ENCODE assay signal across 15 mouse cellular contexts in genomic region chr7:126665269-126665668, GRCm38 (mm10). TPM values are rescaled to one million over a fixed set of nuclear protein-coding genes. Genes with fewer than 3 reads are reported as not detected.
DNase-seq lines count a peak whose midpoint lies in the region; ATAC-seq lines count a peak whose summit lies in the region.
"Had no signal": no experiment of that assay in that cellular context is flagged by ENCODE, and none has a peak within 500 bp of the region (broad histone marks: within the 10 kb centered on the region; RNA-seq: fewer than 3 reads in every experiment).

No protein-coding gene starts in this region.

- no peaks in the 10 kb centered on the region for H3K4me1 ChIP-seq in kidney, embryonic 14.5 days (ENCODE audit: control insufficient read depth, insufficient read depth, low read length)
- H3K4me1 ChIP-seq: forebrain, embryonic 15.5 days had no signal

- H3K27ac ChIP-seq in kidney, embryonic 14.5 days (ENCODE audit: low read depth, low read length): no peak overlapping the region
- H3K27ac ChIP-seq: forebrain, embryonic 15.5 days; hindbrain, embryonic 10.5 days; macrophage had no signal

- 90% methylated on average over 3 of the region's 3 CpGs for WGBS in kidney, embryonic 14.5 days

- H3K4me3 ChIP-seq in kidney, embryonic 14.5 days (ENCODE audit: low read length): no peak overlapping the region
- H3K4me3 ChIP-seq: forebrain, embryonic 15.5 days; hindbrain, embryonic 10.5 days had no signal

- H3K4me2 ChIP-seq in kidney, embryonic 14.5 days (replicated peaks; ENCODE audit: low read depth, low read length): no peak overlapping the region
- H3K4me2 ChIP-seq: forebrain, embryonic 15.5 days; liver, embryonic 11.5 days had no signal

- DNase-seq in gastrocnemius, adult 18-20 months (ENCODE audit: low spot score): peak; percentile 51
- DNase-seq in gastrocnemius, postnatal 10 days: no peak
- DNase-seq in kidney, adult 18-20 months: peak; percentile 60
- DNase-seq in urinary bladder, postnatal 36 days (ENCODE audit: low spot score in 2 of 2): peak; percentile 25 to 30
- DNase-seq in urinary bladder, adult 18-20 months (ENCODE audit: low spot score in 2 of 2): no peak
- no peak for DNase-seq in adipocyte (ENCODE audit: low spot score)
- DNase-seq in B cell, adult 2 months: no peak
- DNase-seq: cerebellum, adult 2 months; layer of hippocampus, adult 9-11 months; midbrain, embryonic 14.5 days had no signal

- ATAC-seq in kidney, embryonic 14.5 days (ENCODE audit: low FRiP score, low TSS enrichment): no peak
- ATAC-seq: forebrain, embryonic 15.5 days had no signal

- no peaks in the 10 kb centered on the region for H3K27me3 ChIP-seq in kidney, embryonic 14.5 days (ENCODE audit: control insufficient read depth, insufficient read depth, low read length)
- H3K27me3 ChIP-seq: forebrain, embryonic 15.5 days had no signal

- peaks cover 21% of the 10 kb centered on the region; the same call in 1 of the 2 replicates for H3K36me3 ChIP-seq in kidney, embryonic 14.5 days (ENCODE audit: control insufficient read depth, insufficient read depth, low read length)

- H3K9me3 ChIP-seq in kidney, embryonic 14.5 days (ENCODE audit: control insufficient read depth, low read length): no peaks in the 10 kb centered on the region
- H3K9me3 ChIP-seq: forebrain, embryonic 15.5 days; hindbrain, embryonic 10.5 days had no signal

- H3K9ac ChIP-seq in kidney, embryonic 14.5 days (ENCODE audit: low read depth, low read length): no peak overlapping the region
- H3K9ac ChIP-seq: forebrain, embryonic 15.5 days had no signal

RNA-seq across cellular contexts. Expression of gene Sult1a1, which starts 11.0 kb away (rescaled TPM):
- total RNA-seq in gastrocnemius, adult 18-20 months (2021): 10 to 100 TPM; 11.1 to 15.9 TPM
- 10 to 100 TPM; 13.8 to 24.7 TPM for total RNA-seq in gastrocnemius, postnatal 10 days (2021)
- polyA plus RNA-seq in kidney, embryonic 14.5 days (2014; fragmentation: Nextera tagmentation; extraction: Ambion mirVana): 5.2 and 6.3 TPM in 2 replicates

RNA-seq across cellular contexts. Expression of gene Sgf29, which starts 16.2 kb away (rescaled TPM):
- total RNA-seq in gastrocnemius, adult 18-20 months (2021): 10 to 100 TPM; 29.1 to 33.1 TPM
- total RNA-seq in gastrocnemius, postnatal 10 days (2021): 10 to 100 TPM; 21.9 to 22.9 TPM
- 35.6 and 52.5 TPM in 2 replicates for polyA plus RNA-seq in kidney, embryonic 14.5 days (2014; fragmentation: Nextera tagmentation; extraction: Ambion mirVana)

RNA-seq across cellular contexts. Expression of gene Bola2, which starts 29.9 kb away (rescaled TPM):
- 10 to 100 TPM; 37.1 to 42.2 TPM for total RNA-seq in gastrocnemius, adult 18-20 months (2021)
- total RNA-seq in gastrocnemius, postnatal 10 days (2021): 10 to 100 TPM; 53.6 to 54.4 TPM
- 145 and 184 TPM in 2 replicates for polyA plus RNA-seq in kidney, embryonic 14.5 days (2014; fragmentation: Nextera tagmentation; extraction: Ambion mirVana)

RNA-seq across cellular contexts. Expression of gene Slx1b, which starts 30.3 kb away (rescaled TPM):
- 1 to 10 TPM; 1.9 to 2.8 TPM for total RNA-seq in gastrocnemius, adult 18-20 months (2021)
- 1 to 10 TPM; 4.2 to 6.1 TPM for total RNA-seq in gastrocnemius, postnatal 10 days (2021)
- 7.7 and 8.1 TPM in 2 replicates for polyA plus RNA-seq in kidney, embryonic 14.5 days (2014; fragmentation: Nextera tagmentation; extraction: Ambion mirVana)

RNA-seq across cellular contexts. Expression of gene Nupr1, which starts 34.6 kb away (rescaled TPM):
- total RNA-seq in gastrocnemius, adult 18-20 months (2021): 1 to 10 TPM; 7.5 to 8.8 TPM
- total RNA-seq in gastrocnemius, postnatal 10 days (2021): 10 to 100 TPM; 19.0 to 25.3 TPM
- 2.4 and 2.6 TPM in 2 replicates for polyA plus RNA-seq in kidney, embryonic 14.5 days (2014; fragmentation: Nextera tagmentation; extraction: Ambion mirVana)

Comparison
In these comparisons a context has a peak if more than half of its experiments do, and no peak if none do; other contexts are left out.
1. DNase-seq: peak in gastrocnemius, adult 18-20 months (single experiment), kidney, adult 18-20 months (single experiment) and urinary bladder, postnatal 36 days (2 of 2); none in gastrocnemius, postnatal 10 days (single experiment), urinary bladder, adult 18-20 months (0 of 2), adipocyte (single experiment) and B cell, adult 2 months (0 of 2).